In genomic region chr11:41433846-41434245, GRCm38 (mm10) we compare ENCODE assay signal across 16 mouse cellular contexts.
DNase-seq lines count a peak whose midpoint lies in the region; ATAC-seq and TF ChIP-seq lines count a peak whose summit lies in the region.
"Had no signal": no experiment of that assay in that cellular context is flagged by ENCODE, and none has a peak within 500 bp of the region (broad histone marks: within the 10 kb centered on the region; RNA-seq: fewer than 3 reads in every experiment).

No protein-coding gene starts in this region.

- no peaks in the 10 kb centered on the region for H3K27me3 ChIP-seq in kidney, postnatal 0 days (ENCODE audit: insufficient read depth, low read length)
- H3K27me3 ChIP-seq in midbrain, postnatal 0 days (ENCODE audit: insufficient read depth, low read length), result no peaks in the 10 kb centered on the region
- no peaks in the 10 kb centered on the region for H3K27me3 ChIP-seq in midbrain, embryonic 10.5 days (ENCODE audit: low read depth, poor library complexity, severe bottlenecking)
- H3K27me3 ChIP-seq in kidney, embryonic 15.5 days, result no peaks in the 10 kb centered on the region
- H3K27me3 ChIP-seq: heart, embryonic 15.5 days; lung, embryonic 15.5 days; megakaryocyte, embryonic 14.5 days; stomach, embryonic 15.5 days had no signal

- no peak for ATAC-seq in kidney, postnatal 0 days (replicated peaks; ENCODE audit: low FRiP score, low read depth)
- ATAC-seq in midbrain, postnatal 0 days (ENCODE audit: low FRiP score), result no peak
- no peak for ATAC-seq in kidney, embryonic 15.5 days (replicated peaks; ENCODE audit: low FRiP score)

- DNase-seq in embryo, embryonic 10 days (ENCODE audit: low spot score), result peak; percentile 5
- DNase-seq in embryo, embryonic 9.5 days (ENCODE audit: extremely low spot score), result no peak
- DNase-seq in kidney, postnatal 0 days (ENCODE audit: low spot score), result peak; percentile 39
- DNase-seq in kidney, adult 18-20 months, result no peak
- DNase-seq in midbrain, postnatal 0 days (ENCODE audit: low spot score), result peak; percentile 56
- no peak for DNase-seq in midbrain, embryonic 10.5 days (ENCODE audit: low spot score)
- DNase-seq in urinary bladder, postnatal 36 days (ENCODE audit: low spot score in 2 of 2), result no peak
- DNase-seq: cerebellum, adult 18-20 months; kidney, adult 8-10 months; liver; thymus, postnatal 14 days had no signal

- TF ChIP-seq CTCF in kidney, postnatal 0 days (IDR thresholded peaks at IDR 0.05; ENCODE audit: low read depth), result peak; percentile 60
- TF ChIP-seq CTCF in midbrain, postnatal 0 days (IDR thresholded peaks at IDR 0.05), result peak; percentile 70

- H3K4me2 ChIP-seq in kidney, postnatal 0 days (ENCODE audit: low read length), result no peak overlapping the region
- no peak overlapping the region for H3K4me2 ChIP-seq in midbrain, postnatal 0 days (ENCODE audit: low read depth, low read length, poor library complexity, severe bottlenecking)
- no peak overlapping the region for H3K4me2 ChIP-seq in kidney, embryonic 15.5 days
- H3K4me2 ChIP-seq: heart, embryonic 15.5 days; lung, embryonic 15.5 days; stomach, embryonic 15.5 days had no signal

- H3K36me3 ChIP-seq in kidney, postnatal 0 days (ENCODE audit: insufficient read depth, low read length), result no peaks in the 10 kb centered on the region
- no peaks in the 10 kb centered on the region for H3K36me3 ChIP-seq in midbrain, postnatal 0 days (ENCODE audit: insufficient read depth, low read length)
- H3K36me3 ChIP-seq in midbrain, embryonic 10.5 days, result no peaks in the 10 kb centered on the region
- no peaks in the 10 kb centered on the region for H3K36me3 ChIP-seq in kidney, embryonic 15.5 days
- H3K36me3 ChIP-seq: heart, embryonic 15.5 days; lung, embryonic 15.5 days; stomach, embryonic 15.5 days had no signal

- no peaks in the 10 kb centered on the region for H3K4me1 ChIP-seq in kidney, postnatal 0 days (replicated peaks; ENCODE audit: insufficient read depth, low read length)
- no peaks in the 10 kb centered on the region for H3K4me1 ChIP-seq in midbrain, postnatal 0 days (ENCODE audit: insufficient read depth, low read length)
- H3K4me1 ChIP-seq in midbrain, embryonic 10.5 days, result no peaks in the 10 kb centered on the region
- H3K4me1 ChIP-seq in kidney, embryonic 15.5 days, result no peaks in the 10 kb centered on the region
- H3K4me1 ChIP-seq: heart, embryonic 15.5 days; lung, embryonic 15.5 days; megakaryocyte, embryonic 14.5 days; stomach, embryonic 15.5 days had no signal

- H3K9me3 ChIP-seq in kidney, postnatal 0 days (replicated peaks; ENCODE audit: low read length), result no peaks in the 10 kb centered on the region
- no peaks in the 10 kb centered on the region for H3K9me3 ChIP-seq in midbrain, postnatal 0 days (ENCODE audit: low read length)
- H3K9me3 ChIP-seq in midbrain, embryonic 10.5 days (replicated peaks), result no peaks in the 10 kb centered on the region
- H3K9me3 ChIP-seq in kidney, embryonic 15.5 days (replicated peaks), result no peaks in the 10 kb centered on the region
- H3K9me3 ChIP-seq: heart, embryonic 15.5 days; lung, embryonic 15.5 days; megakaryocyte, embryonic 14.5 days; stomach, embryonic 15.5 days had no signal

- H3K27ac ChIP-seq in kidney, postnatal 0 days, result no peak overlapping the region
- no peak overlapping the region for H3K27ac ChIP-seq in midbrain, postnatal 0 days (ENCODE audit: low read depth, low read length)
- H3K27ac ChIP-seq in midbrain, embryonic 10.5 days (replicated peaks), result no peak overlapping the region
- no peak overlapping the region for H3K27ac ChIP-seq in kidney, embryonic 15.5 days
- H3K27ac ChIP-seq: heart, embryonic 15.5 days; lung, embryonic 15.5 days; stomach, embryonic 15.5 days had no signal

- WGBS in kidney, postnatal 0 days, result 67% methylated on average over 3 of the region's 3 CpGs
- WGBS in midbrain, postnatal 0 days, result 68% methylated on average over 3 of the region's 3 CpGs
- 86% methylated on average over 3 of the region's 3 CpGs for WGBS in midbrain, embryonic 10.5 days
- 67% methylated on average over 3 of the region's 3 CpGs for WGBS in kidney, embryonic 15.5 days

- H3K9ac ChIP-seq in kidney, postnatal 0 days (ENCODE audit: low read depth, low read length), result no peak overlapping the region
- H3K9ac ChIP-seq in midbrain, postnatal 0 days (replicated peaks; ENCODE audit: low read length, poor library complexity, severe bottlenecking), result no peak overlapping the region
- no peak overlapping the region for H3K9ac ChIP-seq in kidney, embryonic 15.5 days
- H3K9ac ChIP-seq: heart, embryonic 15.5 days; lung, embryonic 15.5 days; stomach, embryonic 15.5 days had no signal

- H3K4me3 ChIP-seq in kidney, postnatal 0 days (replicated peaks; ENCODE audit: low read depth, low read length), result no peak overlapping the region
- H3K4me3 ChIP-seq in midbrain, postnatal 0 days (ENCODE audit: low read depth, low read length), result no peak overlapping the region
- H3K4me3 ChIP-seq in midbrain, embryonic 10.5 days, result no peak overlapping the region
- no peak overlapping the region for H3K4me3 ChIP-seq in kidney, embryonic 15.5 days (replicated peaks)
- H3K4me3 ChIP-seq: heart, embryonic 15.5 days; lung, embryonic 15.5 days; megakaryocyte, embryonic 14.5 days; stomach, embryonic 15.5 days had no signal

Comparison
In these comparisons a context has a peak if more than half of its experiments do, and no peak if none do; other contexts are left out.
1. DNase-seq: peak in embryo, embryonic 10 days (single experiment), kidney, postnatal 0 days (single experiment) and midbrain, postnatal 0 days (single experiment); none in embryo, embryonic 9.5 days (single experiment), kidney, adult 18-20 months (single experiment), midbrain, embryonic 10.5 days (single experiment) and urinary bladder, postnatal 36 days (0 of 2).